Mouse (Mus musculus): ENCODE results near the gene Mcu.
A peak's percentile ranks its signal among the peaks of the same experiment; 100 is the strongest.

Gene Mcu

DNA sequence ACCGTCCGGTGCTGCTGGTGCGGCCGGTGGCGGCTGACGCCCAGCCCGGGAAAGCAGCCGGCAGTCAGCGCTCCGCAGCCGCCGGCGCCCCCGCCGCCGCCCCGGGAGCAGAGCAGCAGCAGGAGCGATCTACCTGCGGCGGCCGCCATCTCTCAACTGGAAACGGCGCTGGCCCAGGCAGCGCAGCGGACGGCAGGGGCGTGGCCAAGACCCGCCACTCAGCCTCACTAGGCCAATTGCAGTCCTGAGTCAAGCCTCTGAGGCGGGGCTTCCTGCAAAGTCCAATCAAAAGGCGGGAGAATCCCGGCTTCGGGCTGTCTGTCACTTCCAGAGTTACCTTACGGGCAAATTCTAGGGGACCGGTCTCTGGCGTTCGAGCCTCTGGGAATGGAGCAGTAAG, at the start of gene Mcu:
TSS of gene Mcu (minus strand) at position 171 of the 400 bp plus-strand sequence.
- peak; percentile 97 for DNase-seq

DNA sequence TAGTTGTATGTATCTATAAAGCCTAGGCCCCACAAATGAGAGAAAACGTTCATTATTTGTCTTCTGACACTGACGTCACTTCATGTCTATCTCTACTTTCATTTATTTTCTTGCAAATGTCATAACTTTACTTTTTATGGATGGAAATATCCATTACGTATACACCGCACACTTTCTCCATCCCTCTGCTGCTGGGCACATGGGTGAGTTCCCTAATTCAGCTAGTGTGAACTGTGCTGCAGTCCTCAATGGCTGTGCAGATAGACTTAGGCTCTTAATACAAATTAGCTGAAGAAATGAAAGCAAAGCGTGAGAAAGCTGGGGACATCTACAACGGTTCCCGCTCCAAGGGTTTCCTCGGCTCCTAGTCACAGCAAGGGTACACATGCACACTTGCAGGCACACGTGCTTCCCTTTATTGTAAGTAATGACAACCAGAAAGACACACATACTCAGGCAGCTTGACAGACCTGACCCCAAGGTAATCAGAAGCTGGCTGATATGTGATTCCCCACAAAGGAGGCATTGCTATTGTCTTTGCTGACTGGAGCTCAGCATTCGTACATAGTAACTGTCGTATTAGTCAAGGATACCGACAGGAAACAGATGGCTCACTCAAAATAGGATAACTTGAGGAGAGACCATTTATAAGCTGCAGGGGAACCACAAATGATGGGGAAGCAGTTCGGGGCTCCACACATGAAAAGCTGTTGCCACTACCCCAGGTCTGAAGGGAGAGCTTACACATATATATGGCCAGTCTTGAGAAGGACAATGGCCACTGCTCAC, 49.2 kb upstream of the Mcu start:
- DNase-seq, result no peak

DNA sequence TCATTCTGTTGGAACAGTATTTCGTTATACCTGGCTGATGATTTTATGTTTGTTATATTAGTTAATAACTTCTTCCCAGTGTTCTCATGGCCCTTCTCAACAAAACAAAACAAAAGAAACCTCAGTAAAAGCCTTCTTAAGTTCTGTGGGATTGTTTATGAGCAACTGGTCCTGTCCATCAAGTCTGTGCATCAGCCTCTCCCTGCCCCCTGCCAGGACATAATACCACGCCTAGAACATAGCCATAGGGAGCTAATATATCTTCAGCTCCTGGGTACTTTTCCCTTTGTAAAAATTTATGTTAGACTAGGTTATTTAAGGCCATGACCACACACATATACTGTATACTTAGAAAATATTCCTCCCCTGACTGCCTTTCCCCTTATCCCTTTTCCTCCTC, 48.3 kb upstream of the Mcu start:
- no peak for DNase-seq

DNA sequence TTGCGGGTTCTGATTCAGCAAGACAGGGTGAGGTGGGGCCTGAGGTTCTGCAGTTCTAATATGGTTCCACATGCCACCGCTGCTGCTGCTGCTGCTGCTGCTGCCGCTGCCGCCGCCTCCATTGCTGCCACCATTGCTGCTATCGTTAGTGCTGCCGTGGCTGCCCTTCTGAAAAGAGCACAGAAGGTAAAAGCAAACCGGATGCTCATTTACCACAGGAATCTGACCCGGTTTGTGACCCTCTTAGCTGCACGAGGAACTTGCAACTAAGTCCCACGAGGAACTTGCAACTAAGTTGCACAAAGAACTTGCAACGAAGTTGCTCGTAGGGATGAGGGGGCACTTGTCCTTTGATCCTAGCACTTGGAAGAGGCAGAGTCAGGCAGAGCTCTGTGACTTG, 40.3 kb upstream of the Mcu start:
- no peak for DNase-seq

DNA sequence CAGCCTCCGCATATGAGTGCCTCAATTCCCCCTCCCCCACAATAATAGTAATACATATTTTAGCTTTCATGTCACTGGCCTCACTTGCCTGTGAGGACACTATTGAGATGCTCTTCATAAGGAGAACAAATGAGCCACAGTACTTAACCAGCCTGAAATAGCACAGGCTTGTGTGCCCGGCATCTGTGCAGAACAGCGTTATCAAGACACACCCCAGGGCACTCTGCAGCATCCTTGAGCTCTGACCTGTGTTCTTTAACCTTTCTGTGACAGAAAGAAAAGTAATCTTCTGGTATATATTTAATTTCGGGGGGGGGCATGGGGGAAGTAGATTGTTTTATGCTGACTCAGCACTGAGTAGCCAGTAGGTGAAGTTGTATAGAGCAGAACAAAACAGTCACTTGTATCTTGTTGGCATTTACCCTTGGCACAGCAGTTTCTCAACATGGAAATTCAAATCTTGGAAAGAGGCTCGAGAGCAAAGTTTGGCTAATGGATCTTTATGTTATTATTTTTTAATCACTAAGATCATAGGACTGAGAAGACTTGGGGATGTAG, 30.4 kb upstream of the Mcu start:
- DNase-seq, result no peak

DNA sequence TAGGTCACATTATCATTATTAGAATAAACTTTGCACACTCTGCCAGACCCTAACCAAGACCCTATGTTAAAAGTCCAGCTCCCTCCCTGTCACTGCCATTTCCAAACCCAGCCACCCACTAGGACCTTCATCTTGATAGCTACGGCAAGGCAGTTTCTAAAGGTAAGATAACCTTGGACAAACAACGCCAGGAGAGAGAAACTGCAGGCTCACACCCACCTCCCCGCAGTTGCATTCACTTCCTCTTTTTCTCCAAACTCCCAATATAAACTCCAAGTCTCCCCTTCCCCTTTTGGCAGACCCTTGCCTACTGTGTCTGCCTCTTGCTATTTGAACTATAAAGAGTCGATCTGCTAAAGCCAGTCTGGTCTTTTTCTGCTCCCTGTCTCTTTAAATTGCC, 28.7 kb upstream of the Mcu start:
- DNase-seq, result no peak

DNA sequence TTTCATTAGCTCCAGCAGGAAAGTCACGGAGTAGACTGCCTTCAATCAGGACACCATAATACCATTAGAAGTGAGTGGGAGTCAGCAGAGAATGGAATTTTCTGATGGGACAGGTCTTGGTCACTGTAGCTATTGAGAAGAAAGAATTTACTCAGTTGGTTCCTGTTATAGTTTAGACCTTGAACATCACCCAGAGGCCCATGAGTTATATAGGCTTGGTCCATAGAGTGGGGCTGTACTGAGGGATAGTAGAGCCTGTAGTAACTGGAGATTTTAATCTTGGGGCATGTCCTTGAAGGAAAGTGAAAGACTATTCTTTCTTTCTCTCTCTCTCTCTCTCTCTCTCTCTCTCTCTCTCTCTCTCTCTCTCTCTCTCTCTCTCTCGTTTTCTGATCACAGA, 28.2 kb upstream of the Mcu start:
- no peak for DNase-seq

DNA sequence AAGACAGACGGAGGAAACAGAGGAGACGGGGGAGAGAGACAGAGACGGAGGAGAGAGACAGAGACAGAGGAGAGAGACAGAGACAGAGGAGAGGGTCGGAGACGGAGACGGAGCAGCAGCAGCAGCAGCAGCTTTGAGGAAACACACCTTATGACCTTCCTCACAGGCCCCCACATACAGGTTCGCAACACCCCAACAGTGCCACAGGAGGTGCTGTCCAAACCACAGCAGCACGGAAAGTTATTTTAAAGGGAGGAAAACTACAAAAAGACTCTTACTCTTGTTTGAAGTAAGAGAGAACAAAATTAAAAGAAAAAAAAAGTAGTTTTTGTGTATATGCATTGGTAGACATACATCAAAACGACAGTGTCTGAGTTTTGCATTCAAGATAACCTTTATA, 27.2 kb upstream of the Mcu start:
- DNase-seq, result no peak

DNA sequence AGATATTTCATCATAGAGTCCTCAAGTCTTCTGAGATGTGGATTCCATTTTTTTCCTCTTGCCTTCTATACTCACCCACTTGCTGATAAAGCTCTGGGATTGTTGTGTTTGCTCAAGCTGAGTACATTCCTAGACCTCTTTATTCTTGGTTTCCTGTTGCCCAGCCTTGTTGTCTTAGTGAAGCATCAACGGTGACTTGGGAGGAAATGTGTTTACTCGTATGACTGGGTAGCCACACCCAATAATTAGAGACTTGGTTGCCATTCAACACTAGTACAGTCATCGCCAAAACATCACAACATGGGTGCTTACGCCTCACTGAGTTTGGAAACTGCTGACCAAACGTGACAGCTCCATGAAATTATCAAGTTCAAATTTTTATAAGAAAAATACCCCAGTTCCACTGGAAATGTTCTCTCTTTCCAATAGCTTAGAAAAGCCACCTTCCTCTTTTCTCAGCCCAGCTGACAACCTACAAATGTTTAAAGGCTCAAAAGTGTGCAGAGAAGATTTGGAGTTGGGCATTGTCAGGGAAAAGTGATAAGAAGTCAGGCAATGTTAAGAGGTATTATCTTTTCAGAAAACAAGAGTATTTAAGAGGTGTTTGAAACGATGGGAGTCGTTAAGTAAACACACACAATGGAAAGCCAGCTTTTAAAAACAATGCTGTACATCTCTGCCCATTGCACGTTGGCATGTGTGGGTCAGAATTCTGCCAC, 26.3 kb upstream of the Mcu start:
- DNase-seq, result no peak

DNA sequence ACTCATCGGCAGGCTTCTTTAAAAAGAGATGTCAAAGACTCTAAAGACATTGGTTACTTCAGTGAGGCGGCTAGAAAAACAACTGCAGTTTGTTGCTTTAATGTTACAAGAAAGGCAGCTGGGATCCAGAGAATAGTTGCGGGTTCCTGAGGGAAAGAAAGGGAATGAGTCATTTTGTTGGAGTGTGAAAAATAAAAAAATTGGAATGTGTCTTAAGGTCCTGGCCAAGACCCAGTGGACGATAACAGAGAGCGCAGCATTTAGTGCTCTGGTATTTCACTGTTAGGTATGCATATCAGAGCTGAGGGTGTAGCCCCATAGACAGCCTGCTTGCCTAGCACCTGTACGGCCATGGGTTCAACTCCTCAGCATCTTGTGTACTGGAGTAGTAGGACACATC, 22.1 kb upstream of the Mcu start:
- no peak for DNase-seq

DNA sequence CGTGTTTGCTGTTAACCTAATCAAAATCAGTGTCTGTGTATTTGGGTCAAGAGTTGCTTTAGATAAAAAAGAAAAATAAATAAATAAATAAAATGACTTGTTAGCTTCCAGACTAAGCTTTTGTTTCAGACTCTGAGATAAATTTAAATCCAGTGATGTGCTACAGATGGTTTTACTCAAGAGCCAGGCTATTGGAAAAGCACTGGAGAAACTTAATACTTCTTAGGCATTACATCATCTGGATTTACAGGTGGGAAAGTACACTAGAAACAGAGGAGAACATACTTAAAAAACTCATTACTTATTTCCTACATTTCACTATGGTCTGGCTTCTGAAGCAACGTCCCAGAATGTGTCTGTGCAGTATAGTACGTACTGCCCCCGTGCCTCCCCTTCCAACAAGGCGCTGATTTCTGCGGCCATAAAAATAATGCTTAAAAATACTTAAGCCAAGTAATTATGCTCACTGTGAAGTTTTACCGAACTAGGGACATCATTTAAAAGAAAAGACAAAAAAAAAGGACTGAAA, 21.2 kb upstream of the Mcu start:
- DNase-seq, result no peak

DNA sequence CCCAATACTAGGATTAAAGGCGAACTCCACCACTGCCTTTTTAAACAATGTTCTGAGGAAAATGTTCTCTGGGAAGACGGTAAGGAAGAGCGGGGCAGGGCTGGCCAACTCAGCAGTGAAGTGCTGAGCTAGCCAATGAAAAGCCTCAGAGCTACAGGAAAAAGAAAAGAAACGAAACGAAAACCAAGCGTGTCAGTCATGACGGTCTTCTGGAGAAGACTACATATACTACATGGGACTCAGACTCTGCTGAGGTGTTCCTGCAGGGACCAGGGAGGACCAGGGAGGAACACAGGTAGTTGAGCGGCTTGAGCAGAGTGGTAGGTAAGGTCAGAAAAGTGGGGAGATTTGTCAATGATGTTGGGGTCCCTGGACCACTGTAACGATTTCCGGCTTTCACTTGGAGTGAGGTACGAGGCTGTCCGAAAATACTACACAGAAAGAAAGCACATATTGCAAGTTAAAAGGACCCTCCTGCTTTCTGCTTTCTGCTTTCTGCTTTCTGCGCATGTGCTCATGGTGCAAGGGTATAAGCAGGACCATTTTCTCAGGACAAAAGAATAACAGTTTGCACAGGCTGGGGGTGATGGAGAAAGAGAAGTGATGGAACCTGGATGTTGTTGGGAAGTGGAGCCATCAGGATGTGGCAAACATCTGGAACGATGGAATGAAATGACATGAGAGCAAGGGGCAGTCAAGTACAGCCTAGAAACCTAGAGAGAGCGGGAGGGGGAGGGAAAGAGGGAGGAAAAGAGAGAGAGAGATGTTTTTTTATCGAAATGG, 20.4 kb upstream of the Mcu start:
- no peak for DNase-seq

DNA sequence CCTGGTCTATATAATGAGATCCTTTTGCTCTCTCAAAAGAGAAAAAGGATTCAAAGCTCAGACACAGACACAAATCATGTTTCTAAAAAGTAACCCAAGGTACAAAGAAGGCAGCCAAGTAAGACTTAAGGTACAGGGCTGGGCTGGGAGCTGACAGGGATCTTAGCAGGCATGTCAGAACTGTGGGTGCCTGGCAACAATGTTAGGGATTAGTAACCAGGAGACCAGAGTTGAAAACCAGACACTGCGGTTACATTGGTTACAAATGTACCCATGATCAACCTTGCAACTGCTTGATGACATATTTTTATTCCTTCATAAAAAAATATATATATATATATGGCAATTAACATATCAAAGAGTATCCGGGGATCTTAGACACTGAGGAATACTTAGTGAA, 19.6 kb upstream of the Mcu start:
- DNase-seq, result no peak

DNA sequence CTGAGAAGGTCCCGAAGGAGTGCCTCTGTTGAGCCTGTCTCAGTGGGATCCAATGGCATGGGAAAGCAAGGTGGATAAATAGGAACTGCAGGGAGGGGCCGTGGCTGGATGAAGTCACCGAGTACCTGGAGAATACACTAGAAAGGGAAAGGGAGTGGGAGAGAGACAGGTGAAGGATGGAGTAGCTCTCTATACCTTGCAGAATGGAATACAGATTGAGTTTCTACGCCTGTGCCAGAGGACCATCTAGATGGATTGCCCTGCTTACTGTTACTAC, 13.0 kb upstream of the Mcu start:
- no peak for DNase-seq

DNA sequence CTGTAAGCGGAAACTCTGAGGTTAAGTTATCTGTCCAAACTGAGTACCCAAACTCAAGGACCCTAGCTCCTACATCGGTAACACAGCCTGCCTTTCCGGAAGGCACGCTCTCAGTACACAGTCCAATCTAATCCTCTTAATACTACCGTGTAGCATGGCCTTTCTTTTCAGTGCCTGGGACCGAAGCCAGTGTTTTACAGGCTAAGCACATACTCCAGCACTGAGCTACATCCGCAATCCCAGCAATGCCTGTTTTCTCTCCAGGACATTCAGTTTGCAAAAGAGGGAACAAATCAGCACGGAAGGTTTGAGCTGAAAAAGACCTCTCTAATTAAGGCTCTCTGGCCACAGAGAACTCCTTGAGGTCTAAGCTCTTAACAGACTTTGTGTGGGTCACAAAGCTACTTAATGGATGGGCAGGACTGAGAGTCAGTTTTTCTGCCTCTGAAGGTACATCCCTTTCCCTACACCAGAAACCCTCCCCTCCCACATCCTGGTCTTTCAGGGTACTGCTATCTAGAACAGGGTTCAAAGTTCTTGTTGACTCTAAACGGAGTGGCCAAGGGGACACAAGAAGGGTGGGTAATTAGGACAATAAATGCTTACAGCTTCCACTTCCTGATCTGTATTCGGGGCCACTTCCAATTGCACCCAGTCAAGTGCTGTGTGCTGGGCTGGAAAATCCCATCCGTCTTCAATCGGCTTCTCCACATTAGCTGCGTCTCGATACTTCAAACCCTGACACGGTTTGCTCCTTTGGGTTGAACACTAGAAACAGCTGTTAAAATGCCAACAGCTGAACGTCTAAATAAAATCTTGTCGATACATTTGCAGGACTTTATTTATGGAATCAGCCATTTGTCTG, 12.4 kb upstream of the Mcu start:
- DNase-seq, result no peak

DNA sequence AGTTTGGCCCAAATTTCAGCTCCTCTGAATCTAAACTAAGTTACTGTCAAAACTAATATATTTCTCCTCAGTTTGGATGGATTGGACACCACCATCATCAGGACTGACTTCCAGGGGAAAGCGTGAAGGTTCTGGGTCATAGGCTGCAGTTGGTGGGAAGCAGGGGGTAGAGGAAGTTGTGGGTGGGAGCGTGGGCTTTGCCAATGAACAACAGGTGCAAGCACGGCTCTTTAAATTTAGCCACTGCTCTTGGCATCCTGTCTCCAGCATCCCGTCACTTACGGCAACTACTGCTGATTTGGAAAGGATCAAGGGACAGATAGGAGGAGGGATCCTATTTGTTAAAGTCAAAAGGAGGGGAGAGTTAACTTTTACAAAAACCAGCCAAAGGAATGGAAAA, 7.0 kb upstream of the Mcu start:
- no peak for DNase-seq

DNA sequence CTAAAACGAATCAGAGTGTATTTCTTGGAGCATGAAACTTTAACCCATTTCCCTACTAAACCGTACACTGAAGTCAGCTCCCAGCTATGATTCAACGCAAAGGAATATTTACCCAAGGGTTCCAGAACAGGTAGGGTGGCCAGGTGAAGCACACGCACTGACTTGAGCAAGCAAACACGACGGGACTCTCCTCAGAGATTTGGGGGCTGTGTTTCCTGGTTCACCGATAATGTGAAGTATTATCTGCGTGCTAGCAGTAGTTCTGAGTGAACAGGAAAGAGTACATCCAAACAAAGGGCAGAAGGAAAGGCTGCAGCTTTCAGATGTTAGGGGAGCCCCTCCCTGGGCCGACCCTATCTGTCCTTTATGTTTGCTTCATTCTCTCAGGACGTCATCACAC, 4.9 kb upstream of the Mcu start:
- DNase-seq, result no peak

DNA sequence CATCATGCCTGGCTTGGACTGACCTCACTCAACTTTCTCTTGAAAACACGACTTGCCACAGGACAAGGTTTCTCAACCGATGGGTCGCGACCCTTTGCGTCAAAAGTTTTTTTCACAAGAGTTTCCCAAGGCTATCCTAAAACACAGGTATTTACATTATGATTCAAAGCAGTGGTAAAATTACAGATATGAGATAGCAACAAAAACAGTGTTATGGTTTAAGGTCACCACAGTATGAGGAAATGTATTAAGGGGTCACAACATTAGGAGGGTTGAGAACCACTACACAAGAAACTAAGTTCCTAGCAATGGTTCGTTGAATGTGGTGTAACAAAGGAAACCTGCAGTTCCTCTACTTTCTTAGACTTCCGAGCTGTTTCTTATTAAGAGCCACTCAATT, 1.3 kb upstream of the Mcu start:
- DNase-seq, result no peak

DNA sequence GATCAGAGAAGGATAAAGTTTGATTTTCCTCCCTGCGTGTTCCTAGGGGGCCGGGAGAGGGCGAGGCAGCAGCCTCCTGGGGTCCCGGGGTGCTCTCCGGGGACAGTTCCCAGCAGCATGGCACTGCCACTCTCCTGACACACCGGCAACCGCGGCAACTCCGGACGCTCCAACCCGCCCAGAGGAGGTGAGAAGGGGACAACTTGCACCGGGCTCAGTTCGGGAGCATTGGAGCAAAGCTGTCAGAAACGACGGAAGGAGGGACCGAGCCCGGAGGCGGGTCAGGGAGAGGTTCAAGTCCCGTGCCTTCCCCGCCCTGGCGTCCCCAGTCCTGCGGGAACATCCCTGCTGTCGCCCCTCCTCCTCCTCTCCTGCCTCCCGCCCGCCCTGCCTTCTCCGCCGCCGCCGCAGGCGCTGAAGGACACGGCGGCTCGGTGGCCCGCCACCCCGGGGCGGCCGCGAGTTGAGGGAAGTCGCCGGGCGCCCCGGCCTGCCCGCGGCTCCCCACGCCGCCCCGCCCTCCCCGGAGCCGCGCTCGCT, 441 bp downstream of the Mcu start, which contains the start of gene Gm10322:
TSS of gene Gm10322 (plus strand) at position 83 of the 540 bp plus-strand sequence.
- DNase-seq, result peak; percentile 66 to 75

DNA sequence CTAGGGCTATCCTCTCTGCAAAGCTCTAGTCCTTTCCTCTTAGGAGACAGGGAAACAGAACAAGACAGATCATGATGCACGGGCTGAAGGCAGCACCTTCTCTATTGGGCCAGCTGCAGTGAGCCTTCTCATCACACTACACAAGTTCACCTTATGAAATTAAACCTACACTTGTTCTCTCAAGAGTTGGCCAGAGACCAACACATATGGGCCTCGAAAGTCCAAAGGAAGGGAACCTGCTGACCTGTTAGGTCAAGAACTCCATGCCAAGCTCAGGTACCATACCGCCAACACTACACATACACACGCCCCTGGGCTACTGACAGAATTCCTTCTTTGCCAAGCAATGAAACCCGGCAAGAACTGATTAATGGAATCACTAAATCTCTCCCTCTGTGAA, 1.1 kb downstream of the Mcu start:
- peak in 1 of 2 experiments; percentile 8 for DNase-seq

DNA sequence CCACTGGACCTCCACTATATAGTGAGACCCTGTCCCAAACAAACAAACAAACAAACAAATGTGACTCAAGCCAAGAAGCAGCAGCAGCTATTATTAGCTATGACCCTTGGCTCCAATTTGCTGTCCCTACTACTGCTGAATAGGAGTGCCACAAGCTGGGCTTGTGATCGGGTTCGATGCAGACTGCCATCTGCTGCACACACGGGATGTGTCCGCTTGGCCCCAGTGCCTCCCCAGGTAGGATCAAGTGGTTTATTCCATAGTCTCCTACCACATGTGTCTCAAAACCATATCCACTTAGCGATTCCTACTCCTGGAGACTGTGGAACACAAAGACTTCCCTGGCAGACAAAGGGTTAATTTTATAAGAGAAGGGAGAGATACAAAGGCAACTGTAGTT, 2.4 kb downstream of the Mcu start:
- DNase-seq, result no peak

DNA sequence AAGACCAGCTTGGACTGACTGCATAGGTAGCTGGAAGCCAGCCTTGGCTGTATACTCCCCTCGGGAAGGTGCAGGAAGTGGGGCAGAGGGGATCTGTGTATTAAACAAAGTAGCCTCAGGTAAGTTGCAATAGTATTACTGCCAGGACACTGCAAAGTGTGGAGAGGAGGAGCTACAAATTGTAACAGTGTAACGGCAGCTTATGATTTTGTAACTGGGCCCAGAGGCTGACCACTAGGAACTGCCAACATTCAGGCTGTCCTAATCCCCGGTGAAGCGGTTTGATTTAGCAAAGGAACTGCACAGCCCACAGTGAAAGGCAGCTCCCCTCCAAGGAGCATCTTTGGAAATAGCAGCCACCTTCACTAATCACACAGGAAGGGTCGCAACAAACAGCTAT, 3.2 kb downstream of the Mcu start:
- no peak for DNase-seq

Data from kidney, adult 8-10 months (tissue).